Mouse (Mus musculus): Measurements from ENCODE around the gene Arntl.
A peak's percentile ranks its signal among the peaks of the same experiment; 100 is the strongest.

DNA sequence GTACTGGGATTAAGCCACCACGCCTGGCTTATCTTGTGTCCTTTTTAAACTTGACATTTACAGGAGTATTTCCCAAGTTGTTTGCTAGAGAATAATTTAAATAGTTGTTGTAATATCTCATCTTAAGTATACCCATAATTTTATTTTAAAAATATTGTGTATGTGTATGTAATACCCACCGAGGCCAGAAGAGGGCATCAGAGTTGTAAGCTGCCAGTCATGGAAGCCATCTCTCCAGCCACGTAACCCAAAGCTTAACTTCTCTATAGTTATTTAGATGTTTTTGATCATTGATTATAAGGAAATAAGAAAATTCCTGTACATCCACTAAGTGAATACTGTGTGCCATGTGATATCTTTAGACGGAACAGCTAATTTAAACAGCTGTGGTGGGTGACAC lies 51.2 kb downstream of the Arntl start:
- TF ChIP-seq CTCF (IDR thresholded peaks at IDR 0.05; ENCODE audit: borderline replicate concordance, extremely low read depth, insufficient read depth, insufficient read length) (peak; percentile 46; the same call in 1 of the 2 replicates), POLR2A (IDR thresholded peaks at IDR 0.05; ENCODE audit: borderline replicate concordance, extremely low read depth, insufficient read depth, insufficient read length, poor library complexity, severe bottlenecking) (no peak)
